8 mouse cellular contexts compared by ENCODE assay signal in the genomic region with DNA sequence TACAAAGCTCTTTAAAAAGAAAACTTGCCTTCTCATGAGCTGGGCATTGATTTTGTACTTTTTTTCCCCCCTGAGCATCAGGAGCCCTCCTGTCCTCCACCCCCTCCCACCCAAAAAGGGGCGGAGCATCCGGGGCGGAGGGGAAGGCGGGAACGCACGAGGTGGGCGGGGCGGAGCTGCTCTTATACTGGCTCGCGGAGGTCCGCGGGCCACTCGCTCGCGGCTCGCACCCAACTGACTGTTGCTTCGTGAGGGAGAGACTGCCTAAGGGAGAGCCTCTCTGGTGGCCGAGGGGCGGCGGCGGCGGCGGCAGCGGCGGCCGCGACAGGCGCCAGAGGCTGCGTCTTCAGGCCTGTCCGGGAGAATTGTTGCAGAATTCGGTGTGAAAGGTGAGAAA. TPM values are rescaled to one million over a fixed set of nuclear protein-coding genes. Genes with fewer than 3 reads are reported as not detected.
DNase-seq lines count a peak whose midpoint lies in the region; ATAC-seq and TF ChIP-seq lines count a peak whose summit lies in the region.

A gene (plus strand): TSS at position 214 of the 397 bp plus-strand sequence.

- no peaks in the 10 kb centered on the region for H3K9me3 ChIP-seq in hindbrain, embryonic 13.5 days
- no peaks in the 10 kb centered on the region for H3K9me3 ChIP-seq in limb, embryonic 10.5 days (replicated peaks)
- no peaks in the 10 kb centered on the region for H3K9me3 ChIP-seq in midbrain, embryonic 10.5 days (replicated peaks)

- WGBS in hindbrain, embryonic 13.5 days = 8% methylated on average over 31 of the region's 31 CpGs
- WGBS in limb, embryonic 10.5 days = 13% methylated on average over 31 of the region's 31 CpGs
- 19% methylated on average over 29 of the region's 31 CpGs for WGBS in midbrain, embryonic 10.5 days

- H3K27me3 ChIP-seq in hindbrain, embryonic 13.5 days = peaks cover 3% of the 10 kb centered on the region; the same call in 1 of the 2 replicates
- H3K27me3 ChIP-seq in limb, embryonic 10.5 days (ENCODE audit: low read depth, poor library complexity, severe bottlenecking) = peaks cover 41% of the 10 kb centered on the region
- H3K27me3 ChIP-seq in midbrain, embryonic 10.5 days (ENCODE audit: low read depth, poor library complexity, severe bottlenecking) = peaks cover 39% of the 10 kb centered on the region

- H3K36me3 ChIP-seq in hindbrain, embryonic 13.5 days = no peaks in the 10 kb centered on the region
- peaks cover 5% of the 10 kb centered on the region; the same call in 1 of the 2 replicates for H3K36me3 ChIP-seq in limb, embryonic 10.5 days
- no peaks in the 10 kb centered on the region for H3K36me3 ChIP-seq in midbrain, embryonic 10.5 days

- peak within 1 kb of the TSS; percentile 74 for H3K4me3 ChIP-seq in gastrocnemius, adult 2 months
- H3K4me3 ChIP-seq in hindbrain, embryonic 13.5 days = peak within 1 kb of the TSS; percentile 47
- H3K4me3 ChIP-seq in limb, embryonic 10.5 days = peak within 1 kb of the TSS; percentile 56
- H3K4me3 ChIP-seq in midbrain, embryonic 10.5 days = peak within 1 kb of the TSS; percentile 56

- peak within 1 kb of the TSS; percentile 60; the same call in 1 of the 2 replicates for H3K9ac ChIP-seq in hindbrain, embryonic 13.5 days

- intact Hi-C loops in gastrocnemius, adult 2 months (cut with DNase I) = no loop called here

- ATAC-seq in hindbrain, embryonic 13.5 days (ENCODE audit: low FRiP score) = peak; percentile 91

- H3K4me2 ChIP-seq in hindbrain, embryonic 13.5 days = peak within 1 kb of the TSS; percentile 59

- DNase-seq in adrenal gland, adult (ENCODE audit: inconsistent age in 2 of 2, low spot score in 1 of 2) = peak; percentile 70 to 76
- peak; percentile 50 to 81 for DNase-seq in cerebellum, postnatal 25 days
- peak; percentile 80 for DNase-seq in gastrocnemius, adult 2 months
- peak; percentile 81 for DNase-seq in limb, embryonic 10.5 days (ENCODE audit: low spot score)
- peak; percentile 73 for DNase-seq in midbrain, embryonic 10.5 days (ENCODE audit: low spot score)
- DNase-seq in spleen, postnatal 14 days (ENCODE audit: low spot score in 2 of 2) = peak; percentile 7 to 21
- DNase-seq in MN1 (ENCODE audit: low spot score) = no peak

- no peaks in the 10 kb centered on the region for H3K4me1 ChIP-seq in hindbrain, embryonic 13.5 days (replicated peaks)
- H3K4me1 ChIP-seq in limb, embryonic 10.5 days = no peaks in the 10 kb centered on the region
- H3K4me1 ChIP-seq in midbrain, embryonic 10.5 days = no peaks in the 10 kb centered on the region

- H3K27ac ChIP-seq in gastrocnemius, adult 2 months = peak within 1 kb of the TSS; percentile 58
- no peak within 1 kb of the TSS for H3K27ac ChIP-seq in hindbrain, embryonic 13.5 days
- H3K27ac ChIP-seq in limb, embryonic 10.5 days = peak within 1 kb of the TSS; percentile 82
- peak within 1 kb of the TSS; percentile 64 for H3K27ac ChIP-seq in midbrain, embryonic 10.5 days (replicated peaks)

- TF ChIP-seq CTCF in gastrocnemius, adult 2 months (IDR thresholded peaks at IDR 0.05) = no peak

RNA-seq across cellular contexts. Expression of the gene that starts here (rescaled TPM):
- total RNA-seq in gastrocnemius, adult 2 months (2021) = 1 to 10 TPM; 4.6 to 6.1 TPM
- 7.6 and 9.7 TPM in 2 replicates for polyA plus RNA-seq in hindbrain, embryonic 13.5 days (2015; fragmentation: Nextera tagmentation; extraction: Ambion mirVana)
- polyA plus RNA-seq in limb, embryonic 10.5 days (2016; fragmentation: Nextera tagmentation; extraction: Ambion mirVana) = 35.3 and 35.7 TPM in 2 replicates
- polyA plus RNA-seq in midbrain, embryonic 10.5 days (2016; fragmentation: Nextera tagmentation; extraction: Ambion mirVana) = 18.7 and 22.3 TPM in 2 replicates
